Mouse (Mus musculus) heart, embryonic 13.5 days (tissue): Measurements from ENCODE around the gene Mat2a. TPM values are rescaled to one million over a fixed set of nuclear protein-coding genes. Genes with fewer than 3 reads are reported as not detected.
A peak's percentile ranks its signal among the peaks of the same experiment; 100 is the strongest.

ENCODE experiments used
- ATAC-seq: fragments of 200-750 bp; cut with Nextera tagmentation; 2 replicates; pipeline ENCODE4 v1.8.0; 2017; ENCODE audit warnings: moderate TSS enrichment; ENCODE audit not compliant: insufficient number of reproducible peaks, low FRiP score, low TSS enrichment; ENCODE audit errors: extremely low read depth
- H3K27ac ChIP-seq: fragments of 300-500 bp; sonication (generic); replicated peaks from 2 replicates; pipeline ENCODE4 v1.5.1; 2015; ENCODE audit warnings: moderate library complexity, mild to moderate bottlenecking, inconsistent platforms
- H3K27me3 ChIP-seq: fragments of 300-500 bp; sonication (generic); replicated peaks from 2 replicates; pipeline ENCODE4 v1.6.1; 2015; ENCODE audit warnings: mild to moderate bottlenecking, inconsistent platforms
- H3K36me3 ChIP-seq: fragments of 300-500 bp; sonication (generic); 2 replicates; pipeline ENCODE4 v1.6.1; 2015; ENCODE audit warnings: mild to moderate bottlenecking, inconsistent platforms
- H3K4me1 ChIP-seq: fragments of 300-500 bp; sonication (generic); 2 replicates; pipeline ENCODE4 v1.6.1; 2015; ENCODE audit warnings: inconsistent platforms
- H3K4me2 ChIP-seq: fragments of 300-500 bp; sonication (generic); 2 replicates; pipeline ENCODE4 v1.6.1; 2015; ENCODE audit warnings: inconsistent platforms, mild to moderate bottlenecking, moderate library complexity
- H3K4me3 ChIP-seq: fragments of 300-500 bp; sonication (generic); 2 replicates; pipeline ENCODE4 v1.5.1; 2015; ENCODE audit warnings: moderate library complexity, mild to moderate bottlenecking, inconsistent platforms
- H3K9ac ChIP-seq: fragments of 300-500 bp; sonication (generic); 2 replicates; pipeline ENCODE4 v1.6.1; 2015; ENCODE audit warnings: inconsistent platforms, mild to moderate bottlenecking, moderate library complexity
- H3K9me3 ChIP-seq: fragments of 300-500 bp; sonication (generic); 2 replicates; pipeline ENCODE4 v1.6.1; 2016; ENCODE audit warnings: inconsistent platforms
- WGBS: fragments of 180-500 bp; shearing (Covaris S2); methylation state at CpG from one replicate; pipeline ENCODE4 v1.1.7; 2015; ENCODE audit warnings: mixed read lengths; 5-methylcytosine and 5-hydroxymethylcytosine counted together
- polyA plus RNA-seq: library from polyadenylated mRNA; unstranded; fragments of >200 nt; fragmentation: Nextera tagmentation; extraction: Ambion mirVana; gene quantifications from 2 replicates; pipeline ENCODE4 v1.2.1, GENCODE M21; 2015

The Mat2a gene
- polyA plus RNA-seq, 1 experiment from 2014 or later: 264 TPM

- no peak overlapping the region for H3K4me2 ChIP-seq
- H3K27ac ChIP-seq: no peak overlapping the region
- ATAC-seq: no peak
- WGBS: 39% methylated on average over 5 of the region's 5 CpGs
- H3K36me3 ChIP-seq: peaks cover 99% of the 10 kb centered on the region
- no peaks in the 10 kb centered on the region for H3K27me3 ChIP-seq
- no peak overlapping the region for H3K9ac ChIP-seq
- H3K9me3 ChIP-seq: no peaks in the 10 kb centered on the region
- H3K4me1 ChIP-seq: peaks cover 3% of the 10 kb centered on the region
- H3K4me3 ChIP-seq: no peak overlapping the region
These were observed 8.1 kb downstream of the Mat2a start for GRCm38 (mm10) chr6:72430989-72431921.

GRCm38 (mm10) chr6:72429061-72429842 is 10.1 kb downstream of the Mat2a start:
- Histone ChIP-seq H3K4me2 (no peak overlapping the region), H3K4me1 (no peaks in the 10 kb centered on the region), H3K27me3 (no peaks in the 10 kb centered on the region), H3K9ac (no peak overlapping the region), H3K36me3 (peaks cover 99% of the 10 kb centered on the region), H3K9me3 (no peaks in the 10 kb centered on the region), H3K4me3 (no peak overlapping the region), H3K27ac (no peak overlapping the region)
- WGBS: 82% methylated on average over 21 of the region's 21 CpGs
- no peak for ATAC-seq

- ATAC-seq: no peak
- no peak overlapping the region for H3K27ac ChIP-seq
- H3K9ac ChIP-seq: no peak overlapping the region
- no peak overlapping the region for H3K4me3 ChIP-seq
- no peak overlapping the region for H3K4me2 ChIP-seq
- H3K9me3 ChIP-seq: no peaks in the 10 kb centered on the region
- H3K27me3 ChIP-seq: no peaks in the 10 kb centered on the region
- H3K4me1 ChIP-seq: no peaks in the 10 kb centered on the region
- peaks cover 99% of the 10 kb centered on the region for H3K36me3 ChIP-seq
- 42% methylated on average over 8 of the region's 8 CpGs for WGBS
These were observed 11.3 kb downstream of the Mat2a start for GRCm38 (mm10) chr6:72428036-72428435.

GRCm38 (mm10) chr6:72425646-72426045 is 13.7 kb downstream of the Mat2a start:
- H3K4me1 ChIP-seq: no peaks in the 10 kb centered on the region
- H3K27ac ChIP-seq: no peak overlapping the region
- WGBS: 93% methylated on average over 11 of the region's 11 CpGs
- H3K36me3 ChIP-seq: peaks cover 99% of the 10 kb centered on the region
- no peak overlapping the region for H3K4me3 ChIP-seq
- no peak for ATAC-seq
- H3K9me3 ChIP-seq: no peaks in the 10 kb centered on the region
- H3K27me3 ChIP-seq: no peaks in the 10 kb centered on the region
- no peak overlapping the region for H3K4me2 ChIP-seq
- H3K9ac ChIP-seq: no peak overlapping the region

- Histone ChIP-seq H3K4me2 (no peak overlapping the region), H3K36me3 (peaks cover 93% of the 10 kb centered on the region), H3K9me3 (no peaks in the 10 kb centered on the region), H3K27ac (no peak overlapping the region), H3K9ac (no peak overlapping the region), H3K27me3 (no peaks in the 10 kb centered on the region), H3K4me3 (no peak overlapping the region), H3K4me1 (peaks cover 7% of the 10 kb centered on the region)
- 91% methylated on average over 10 of the region's 10 CpGs for WGBS
- ATAC-seq: no peak
These were observed 18.5 kb downstream of the Mat2a start for GRCm38 (mm10) chr6:72420901-72421300.

GRCm38 (mm10) chr6:72419806-72420205 is 19.6 kb downstream of the Mat2a start:
- H3K27ac ChIP-seq: no peak overlapping the region
- H3K27me3 ChIP-seq: no peaks in the 10 kb centered on the region
- H3K4me2 ChIP-seq: no peak overlapping the region
- ATAC-seq: no peak
- no peak overlapping the region for H3K9ac ChIP-seq
- H3K4me1 ChIP-seq: peaks cover 18% of the 10 kb centered on the region
- H3K4me3 ChIP-seq: no peak overlapping the region
- peaks cover 85% of the 10 kb centered on the region for H3K36me3 ChIP-seq
- no peaks in the 10 kb centered on the region for H3K9me3 ChIP-seq
- 74% methylated on average over 1 of the region's 1 CpGs for WGBS

- Histone ChIP-seq H3K4me3 (no peak overlapping the region), H3K27ac (no peak overlapping the region), H3K4me1 (peaks cover 25% of the 10 kb centered on the region), H3K4me2 (no peak overlapping the region), H3K9ac (no peak overlapping the region), H3K27me3 (no peaks in the 10 kb centered on the region), H3K36me3 (peaks cover 70% of the 10 kb centered on the region), H3K9me3 (no peaks in the 10 kb centered on the region)
- no peak for ATAC-seq
- 72% methylated on average over 4 of the region's 4 CpGs for WGBS
These were observed 21.1 kb downstream of the Mat2a start for GRCm38 (mm10) chr6:72418279-72418678.

- no peak for ATAC-seq
- Histone ChIP-seq H3K4me2 (peak overlapping the region; percentile 83), H3K27me3 (no peaks in the 10 kb centered on the region), H3K9ac (peak overlapping the region; percentile 44), H3K4me3 (no peak overlapping the region), H3K36me3 (peaks cover 49% of the 10 kb centered on the region), H3K9me3 (no peaks in the 10 kb centered on the region), H3K4me1 (peaks cover 25% of the 10 kb centered on the region), H3K27ac (no peak overlapping the region)
- 64% methylated on average over 7 of the region's 7 CpGs for WGBS
These were observed 23.2 kb downstream of the Mat2a start for GRCm38 (mm10) chr6:72415964-72416772.

GRCm38 (mm10) chr6:72415181-72415580 is 24.2 kb downstream of the Mat2a start:
- H3K27me3 ChIP-seq: no peaks in the 10 kb centered on the region
- no peak for ATAC-seq
- WGBS: 78% methylated on average over 5 of the region's 5 CpGs
- no peak overlapping the region for H3K27ac ChIP-seq
- H3K9ac ChIP-seq: peak overlapping the region; percentile 91
- no peaks in the 10 kb centered on the region for H3K9me3 ChIP-seq
- H3K36me3 ChIP-seq: peaks cover 39% of the 10 kb centered on the region
- H3K4me2 ChIP-seq: peak overlapping the region; percentile 83
- H3K4me3 ChIP-seq: peak overlapping the region; percentile 73
- H3K4me1 ChIP-seq: peaks cover 23% of the 10 kb centered on the region

- Histone ChIP-seq H3K9me3 (no peaks in the 10 kb centered on the region), H3K4me2 (peak within 1 kb of the TSS; percentile 83), H3K4me3 (peak within 1 kb of the TSS; percentile 73), H3K4me1 (peaks cover 23% of the 10 kb centered on the region), H3K27me3 (no peaks in the 10 kb centered on the region), H3K9ac (peak within 1 kb of the TSS; percentile 91), H3K27ac (peak within 1 kb of the TSS; percentile 62), H3K36me3 (peaks cover 30% of the 10 kb centered on the region)
- WGBS: under 1% methylated on average over 33 of the region's 33 CpGs
- peak; percentile 96 for ATAC-seq
These were observed 25.1 kb downstream of the Mat2a start, which contains the start of gene Ggcx for GRCm38 (mm10) chr6:72414076-72414756. Gene Ggcx (plus strand): TSS chr6:72414308.
